Mouse (Mus musculus): Measurements from ENCODE around the gene Rhbdf1.
A peak's percentile ranks its signal among the peaks of the same experiment; 100 is the strongest.

Rhbdf1 gene

DNA sequence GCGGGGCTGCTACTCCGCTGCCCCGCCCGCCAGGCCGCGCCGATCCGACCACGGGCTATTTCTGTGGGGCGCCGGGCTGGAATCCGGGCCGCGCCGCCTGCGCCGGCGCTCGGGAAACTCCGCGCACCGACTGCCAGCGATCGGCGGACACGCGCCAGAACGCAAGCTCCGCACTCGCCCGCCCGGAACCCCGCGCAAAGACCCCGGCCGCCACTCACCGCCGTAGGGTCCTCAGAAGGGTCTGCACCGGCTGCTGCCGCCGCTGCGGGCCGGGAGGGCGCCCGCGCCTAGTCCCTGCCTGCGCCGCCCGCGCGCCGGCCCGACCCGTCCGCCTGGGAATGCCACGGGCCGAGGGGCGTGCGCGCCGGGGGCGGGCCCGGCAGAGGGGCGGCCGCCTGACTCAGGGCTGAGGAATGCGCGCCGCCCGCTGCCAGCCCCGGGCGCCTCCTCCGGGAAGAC is at the start of gene Rhbdf1:
Gene Rhbdf1 (minus strand): TSS at position 350 of the 459 bp plus-strand sequence.
- peak; percentile 83 to 89 for DNase-seq (ENCODE audit: inconsistent age in 2 of 2, low spot score in 1 of 2)

DNA sequence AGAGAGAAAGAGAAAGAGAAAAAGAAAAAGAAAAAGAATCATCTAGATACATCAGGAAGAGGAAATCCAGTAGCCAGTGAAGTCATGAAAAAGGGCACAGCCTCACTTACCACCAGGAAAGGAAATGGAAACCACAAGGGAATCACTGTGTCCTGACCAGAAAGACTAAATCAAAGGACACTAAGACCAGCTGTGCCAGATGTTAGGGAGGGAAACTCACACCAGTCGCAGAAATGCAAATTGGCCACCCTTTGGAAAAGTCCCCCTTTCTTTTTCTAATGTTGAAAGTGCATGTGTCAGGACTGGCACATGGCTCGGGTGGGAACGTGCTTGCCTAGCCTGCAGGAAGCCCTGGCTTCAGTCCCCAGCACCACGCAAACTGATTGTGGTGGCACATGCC is 49.1 kb upstream of the Rhbdf1 start:
- no peak for DNase-seq (ENCODE audit: inconsistent age in 2 of 2, low spot score in 1 of 2)

DNA sequence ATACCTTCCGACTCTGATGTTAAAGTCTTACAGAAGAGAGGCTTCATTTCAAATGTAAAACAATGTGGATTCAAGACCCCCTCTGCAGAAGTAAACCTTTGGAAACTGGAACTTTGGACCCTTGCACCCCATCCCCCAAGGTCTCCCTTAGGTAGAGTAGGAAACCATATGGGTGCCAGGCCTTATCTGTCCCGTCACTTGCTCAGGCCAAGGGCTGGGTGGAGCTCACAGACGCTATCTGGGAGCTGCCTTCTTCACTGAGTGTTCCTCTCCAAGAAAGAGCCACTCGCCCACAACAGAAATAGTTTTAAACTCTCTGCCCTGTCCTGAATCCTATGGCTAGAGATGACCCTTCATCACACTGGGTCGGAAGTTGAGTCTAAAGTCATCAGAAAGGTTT is 46.9 kb upstream of the Rhbdf1 start:
- no peak for DNase-seq (ENCODE audit: inconsistent age in 2 of 2, low spot score in 1 of 2)

DNA sequence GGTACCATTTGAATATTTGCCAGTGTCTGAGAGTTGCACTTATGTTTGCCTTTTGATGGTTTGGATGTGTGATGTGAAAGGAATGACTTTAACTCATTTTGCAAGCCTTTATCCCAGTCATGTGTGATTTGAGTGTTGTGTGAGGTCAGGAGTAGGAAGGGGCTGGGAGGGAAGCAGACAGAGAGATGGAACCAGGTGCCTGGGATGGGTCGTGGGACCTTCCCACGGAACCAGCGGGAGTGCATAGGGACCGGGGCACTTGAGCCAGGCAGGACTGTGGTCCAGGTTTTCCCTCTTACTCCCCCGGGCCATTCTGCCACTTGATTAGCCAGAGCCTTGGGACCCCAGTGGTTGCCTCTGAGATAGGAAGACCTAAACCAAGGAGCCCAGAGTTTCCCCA is 45.9 kb upstream of the Rhbdf1 start:
- no peak for DNase-seq (ENCODE audit: inconsistent age in 2 of 2, low spot score in 1 of 2)

DNA sequence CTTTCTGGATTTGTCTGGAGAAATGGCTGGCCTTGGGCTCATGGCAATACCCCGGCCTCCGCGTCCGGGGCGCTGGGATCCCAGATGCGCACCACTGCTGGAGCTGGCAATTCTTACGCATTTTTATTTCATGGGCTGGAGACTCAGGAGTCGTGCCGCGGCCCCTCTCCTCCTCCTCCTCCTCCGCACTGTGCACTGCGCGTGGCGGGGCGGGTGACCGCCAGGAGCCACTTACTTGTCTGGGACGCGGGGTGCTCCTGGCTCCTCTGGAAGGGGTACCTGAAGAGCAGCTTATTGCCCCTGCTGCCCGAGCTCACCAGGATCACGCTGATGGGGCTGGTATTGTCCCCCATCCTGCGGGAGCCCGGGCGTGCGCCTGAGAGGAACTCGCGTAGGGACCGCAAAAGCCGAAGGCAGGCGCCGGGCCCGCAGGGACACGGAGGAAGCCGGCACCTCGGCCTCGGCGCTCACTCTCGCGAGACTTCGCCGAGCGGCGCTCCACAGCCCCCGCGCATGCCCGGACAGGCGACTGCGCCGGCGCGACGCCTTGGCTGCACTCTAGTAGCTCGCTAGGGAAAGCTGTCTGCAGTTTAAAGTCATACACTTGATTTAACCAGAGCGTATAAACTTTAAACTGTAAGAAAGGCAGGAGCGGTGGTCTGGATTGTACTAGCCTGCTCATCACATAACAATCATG is 45.2 kb upstream of the Rhbdf1 start, which contains the start of gene Nprl3:
Gene Nprl3 (minus strand): TSS at position 520 of the 697 bp plus-strand sequence.
- DNase-seq (ENCODE audit: inconsistent age in 2 of 2, low spot score in 1 of 2) = peak; percentile 97 to 98

DNA sequence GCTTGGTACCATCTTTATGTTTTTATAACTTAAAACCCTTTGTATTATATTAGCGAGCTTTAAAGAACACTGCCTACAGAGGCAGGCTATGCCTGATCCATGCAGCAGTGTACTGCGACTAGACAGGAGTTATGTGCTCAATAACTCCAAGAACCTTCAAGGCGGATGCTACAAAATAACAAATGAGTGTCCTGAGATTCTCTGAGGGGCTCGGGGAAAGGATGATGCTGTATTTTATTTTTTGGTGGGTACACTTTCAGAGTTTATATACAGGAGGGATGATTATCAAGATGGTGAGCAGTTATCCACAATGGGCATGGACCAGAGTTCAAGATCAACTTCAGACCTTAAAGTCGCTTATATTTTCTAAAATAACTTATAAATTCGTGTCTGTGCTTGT is 44.7 kb upstream of the Rhbdf1 start:
- no peak for DNase-seq (ENCODE audit: inconsistent age in 2 of 2, low spot score in 1 of 2)

DNA sequence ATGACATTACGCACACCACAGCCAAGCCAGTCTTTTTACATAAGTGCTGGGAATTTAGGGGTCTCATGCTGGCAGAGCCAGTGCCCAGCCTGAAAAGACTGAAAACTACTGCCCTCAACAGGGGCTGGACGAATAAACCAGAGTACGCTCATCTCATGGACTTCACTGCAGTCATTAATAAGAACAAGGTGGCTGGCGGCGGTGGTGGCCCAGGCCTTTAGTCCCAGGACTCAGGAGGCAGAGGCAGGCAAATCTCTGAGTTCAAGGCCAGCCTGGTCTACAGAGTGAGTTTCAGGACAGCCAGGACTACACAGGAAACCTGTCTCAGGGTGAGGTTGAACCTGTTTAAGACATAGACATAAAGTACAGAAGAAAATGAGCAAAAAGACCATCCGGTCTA is 44.1 kb upstream of the Rhbdf1 start:
- DNase-seq (ENCODE audit: inconsistent age in 2 of 2, low spot score in 1 of 2) = no peak

DNA sequence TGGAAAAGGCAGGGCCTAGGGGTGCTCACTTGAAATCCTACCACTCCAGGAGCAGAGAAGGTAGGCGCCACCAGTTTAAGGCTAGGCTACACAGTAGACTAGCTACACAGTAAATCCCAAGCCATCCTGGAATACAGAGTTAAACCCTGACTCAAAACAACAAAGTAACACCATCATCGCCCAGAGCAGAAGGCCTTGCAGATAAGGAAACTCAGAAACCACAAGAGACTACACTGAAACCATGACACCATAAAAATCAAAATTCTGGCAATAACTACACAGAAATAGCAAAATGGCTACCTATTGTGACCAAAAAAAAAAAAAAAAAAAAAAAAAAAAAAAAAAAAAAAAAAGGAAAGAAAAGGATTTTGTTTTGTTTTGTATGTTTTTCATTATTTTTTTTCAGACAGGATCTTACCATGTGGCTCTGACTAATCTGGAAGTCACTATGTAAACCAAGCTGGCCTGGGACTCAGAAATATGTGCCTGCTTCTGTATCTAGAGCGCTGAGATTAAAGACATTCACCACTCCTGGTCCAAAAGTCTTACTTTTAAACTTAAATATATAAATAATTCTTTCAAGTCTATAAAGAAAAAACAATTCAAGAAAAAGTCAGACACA is 43.1 kb upstream of the Rhbdf1 start:
- no peak for DNase-seq (ENCODE audit: inconsistent age in 2 of 2, low spot score in 1 of 2)

DNA sequence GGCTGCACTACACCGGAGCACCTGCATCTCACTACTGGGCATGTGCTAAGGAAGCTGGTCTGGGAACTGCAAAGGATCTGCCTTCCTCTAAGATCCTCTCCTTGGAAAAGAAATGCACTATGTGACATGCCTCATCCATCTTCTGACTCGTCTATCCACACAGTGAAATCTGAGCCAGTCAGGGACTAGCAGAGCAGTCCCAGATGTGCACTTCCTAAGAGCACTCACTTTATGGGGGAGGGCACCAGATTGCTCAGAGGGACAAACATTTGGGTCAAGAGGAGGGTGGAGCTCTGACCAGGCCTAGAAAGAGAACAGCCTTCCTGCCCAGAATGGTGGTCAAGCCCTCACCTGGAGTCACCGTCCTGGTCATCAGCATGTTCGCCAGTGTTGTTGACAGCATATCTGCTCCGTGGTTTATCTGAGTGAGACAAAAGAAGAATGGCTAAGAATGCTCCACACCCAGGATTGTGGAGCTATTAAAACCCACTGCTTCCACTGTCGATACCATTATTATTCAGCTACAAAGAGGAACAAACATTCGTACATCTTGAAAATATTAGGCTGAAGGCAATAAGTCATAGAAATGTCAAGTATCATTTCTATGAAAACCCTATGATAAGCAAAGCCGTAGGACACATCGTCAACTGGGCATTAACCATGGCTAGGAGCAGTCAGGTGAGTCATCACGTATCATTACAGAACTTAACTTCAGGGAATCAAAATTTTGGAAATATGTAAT is 40.7 kb upstream of the Rhbdf1 start:
- DNase-seq (ENCODE audit: inconsistent age in 2 of 2, low spot score in 1 of 2) = peak in 1 of 2 experiments; percentile 65

DNA sequence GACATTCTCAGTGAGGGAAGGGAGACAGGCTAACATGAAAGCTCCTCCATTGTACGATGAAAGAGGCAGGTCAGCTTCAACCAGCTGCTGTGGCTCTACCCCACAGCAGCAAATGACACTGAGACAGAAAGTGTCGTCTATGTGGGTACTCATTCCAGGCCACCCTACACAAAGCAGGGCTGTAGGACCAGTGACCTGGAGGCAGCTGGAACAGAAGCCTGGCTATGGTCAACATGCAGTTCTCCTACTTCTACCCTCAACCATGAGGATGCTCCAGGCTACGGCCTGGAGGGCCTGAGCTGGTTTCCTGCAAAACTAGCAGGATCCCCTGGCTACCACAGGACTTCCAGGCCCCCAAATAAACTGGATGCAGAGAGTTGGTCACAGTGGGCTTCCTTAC is 34.5 kb upstream of the Rhbdf1 start:
- DNase-seq (ENCODE audit: inconsistent age in 2 of 2, low spot score in 1 of 2) = no peak

DNA sequence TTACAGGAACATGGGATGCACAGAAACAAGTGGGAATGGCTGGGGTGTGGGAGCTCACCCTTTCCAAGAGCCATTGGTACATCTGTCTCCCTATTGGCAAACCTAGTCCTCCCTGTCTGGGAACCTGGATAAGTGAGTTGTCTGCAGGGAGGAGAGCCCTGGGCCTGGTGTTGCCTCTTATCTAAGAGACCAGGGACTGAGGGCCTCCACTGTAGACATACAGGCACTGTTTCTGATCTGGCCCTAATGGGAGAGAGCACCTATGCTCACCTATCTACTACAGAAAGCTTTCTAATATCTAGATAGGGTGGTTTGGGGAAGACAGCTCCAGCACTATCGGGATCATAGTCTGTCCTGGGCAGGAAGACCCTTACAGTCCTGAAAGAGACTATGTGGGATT is 34.0 kb upstream of the Rhbdf1 start:
- no peak for DNase-seq (ENCODE audit: inconsistent age in 2 of 2, low spot score in 1 of 2)

DNA sequence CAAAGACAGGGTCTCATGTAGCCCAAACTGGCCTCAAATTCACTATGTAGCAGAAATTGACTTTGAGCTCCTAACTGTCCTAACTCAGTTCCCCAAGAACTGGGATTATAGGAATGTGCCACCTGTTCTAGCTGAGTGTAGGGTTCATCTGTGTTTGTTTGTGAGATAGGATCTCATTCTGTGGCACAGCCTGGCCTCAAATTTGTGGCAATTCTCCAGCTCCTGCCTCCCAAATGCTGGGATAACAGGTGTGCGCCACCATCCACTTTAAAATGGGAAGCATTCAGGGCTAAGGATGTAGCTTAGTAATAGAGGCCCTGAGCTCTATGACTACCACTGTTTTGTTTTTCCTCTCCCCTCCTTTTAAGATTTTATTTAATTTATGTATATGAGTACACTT is 31.0 kb upstream of the Rhbdf1 start:
- no peak for DNase-seq (ENCODE audit: inconsistent age in 2 of 2, low spot score in 1 of 2)

DNA sequence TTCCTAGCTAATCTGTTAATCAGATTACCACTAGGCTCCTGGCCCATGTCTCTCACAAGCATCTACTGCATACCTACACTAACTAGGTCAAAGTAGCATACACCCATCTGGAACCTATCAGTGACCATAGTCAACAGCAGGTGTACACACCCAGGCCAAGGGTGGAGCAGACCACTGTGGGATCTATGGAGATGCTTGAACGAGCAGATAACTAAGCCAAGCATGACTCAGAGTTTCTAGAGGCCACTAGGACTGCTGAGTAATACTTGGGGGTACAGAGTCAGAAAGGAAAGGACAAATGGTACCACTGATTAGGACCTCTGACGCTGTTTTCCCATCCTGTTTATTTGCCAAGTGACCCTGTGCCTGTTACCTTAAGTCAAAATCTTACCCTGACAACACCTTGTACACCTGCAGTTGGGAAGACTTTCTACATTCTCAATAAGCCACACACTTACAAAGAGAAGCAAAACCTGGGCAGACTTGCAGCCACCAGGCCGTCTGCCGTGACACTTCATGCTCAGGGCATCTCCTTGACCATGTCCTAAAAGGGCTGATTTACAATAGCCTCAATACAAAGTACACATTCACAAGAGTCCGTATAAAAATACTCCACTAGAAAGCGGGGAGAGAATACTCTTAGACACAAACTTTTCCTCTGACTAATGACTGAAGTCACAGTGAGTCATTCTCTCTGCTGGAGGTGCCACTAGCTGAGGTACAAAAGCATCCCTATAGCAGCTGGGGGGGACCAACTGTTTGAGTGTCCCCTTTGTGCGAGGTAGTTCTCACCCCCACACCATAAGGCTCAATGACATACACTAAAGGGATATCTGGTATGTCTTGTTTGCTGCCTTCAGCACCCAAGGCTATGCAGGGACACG is 29.0 kb upstream of the Rhbdf1 start:
- peak; percentile 47 to 69 for DNase-seq (ENCODE audit: inconsistent age in 2 of 2, low spot score in 1 of 2)

DNA sequence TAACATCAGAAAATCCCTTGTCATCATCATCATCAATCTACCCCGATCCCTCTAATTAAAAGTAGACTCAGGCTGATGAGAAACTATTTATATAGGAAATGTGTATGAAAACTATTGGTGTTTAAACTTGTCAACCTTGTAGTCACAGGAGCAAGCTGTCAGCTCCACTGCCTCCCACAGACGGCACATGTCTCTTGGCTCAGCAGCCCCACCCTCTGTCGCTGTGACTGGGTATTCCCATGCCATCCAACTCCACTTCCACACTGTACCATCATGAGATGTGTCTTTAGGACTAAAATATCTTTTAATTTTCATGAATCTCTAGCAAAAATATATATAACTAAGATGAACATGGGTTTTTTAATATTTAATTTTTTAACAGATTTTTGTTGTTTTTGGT is 26.2 kb upstream of the Rhbdf1 start:
- no peak for DNase-seq (ENCODE audit: inconsistent age in 2 of 2, low spot score in 1 of 2)

DNA sequence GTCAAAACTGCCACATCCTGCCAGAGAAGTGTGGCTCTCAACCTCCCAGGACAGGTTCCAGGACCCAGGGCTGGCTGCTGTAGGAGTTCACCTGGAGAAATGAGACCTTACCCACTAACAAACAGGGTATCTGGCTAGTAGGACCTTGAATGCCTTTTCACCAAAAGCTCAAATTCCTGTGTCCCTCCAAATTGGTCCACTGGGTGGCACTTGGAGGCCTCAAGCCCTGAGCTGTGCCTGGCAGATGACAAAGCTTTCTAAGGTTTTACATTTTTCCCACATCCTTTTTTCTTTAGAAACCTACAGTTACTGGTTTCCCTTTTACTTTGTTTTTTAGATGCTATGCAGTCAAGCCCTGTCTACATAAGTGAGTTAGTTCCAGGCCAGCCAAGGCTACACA is 25.0 kb upstream of the Rhbdf1 start:
- DNase-seq (ENCODE audit: inconsistent age in 2 of 2, low spot score in 1 of 2) = peak in 1 of 2 experiments; percentile 51

DNA sequence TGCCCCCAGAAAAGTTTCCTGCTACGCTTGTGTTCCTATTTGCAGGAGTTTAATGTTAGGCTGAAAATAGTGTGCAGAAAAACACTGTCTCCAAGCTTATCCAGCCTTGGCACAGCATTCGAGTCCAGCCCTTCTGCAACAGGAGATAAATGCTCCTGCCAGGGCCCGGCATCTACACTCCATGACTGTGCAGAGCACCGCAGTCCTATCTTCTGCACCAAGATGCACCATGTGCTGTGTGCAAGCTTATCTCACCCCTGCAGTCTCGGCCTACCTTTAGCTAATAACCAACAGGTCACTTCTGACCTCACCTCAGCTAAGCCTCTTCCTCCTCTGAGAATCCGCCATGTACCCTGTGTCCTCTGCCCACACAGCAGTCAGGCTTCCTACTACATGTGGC is 23.5 kb upstream of the Rhbdf1 start:
- DNase-seq (ENCODE audit: inconsistent age in 2 of 2, low spot score in 1 of 2) = no peak

DNA sequence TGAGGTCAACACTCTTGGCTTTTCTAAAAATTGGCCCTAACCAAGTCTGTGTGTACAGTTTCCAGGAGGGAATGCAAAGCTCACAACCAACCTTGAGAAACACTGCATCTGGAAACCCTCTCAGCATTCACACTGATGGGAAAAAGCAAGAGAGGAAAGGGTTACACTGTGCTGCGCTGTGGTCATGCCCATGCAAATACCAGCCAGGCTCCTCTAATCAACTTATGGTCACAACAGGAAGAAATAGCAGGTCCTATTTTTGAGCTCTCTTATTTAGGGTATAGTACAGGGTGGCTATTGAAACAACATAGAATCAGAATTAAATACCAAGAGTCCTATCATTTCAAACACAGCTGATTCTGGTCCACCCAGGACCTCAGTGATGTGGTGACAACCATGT is 22.5 kb upstream of the Rhbdf1 start:
- no peak for DNase-seq (ENCODE audit: inconsistent age in 2 of 2, low spot score in 1 of 2)

DNA sequence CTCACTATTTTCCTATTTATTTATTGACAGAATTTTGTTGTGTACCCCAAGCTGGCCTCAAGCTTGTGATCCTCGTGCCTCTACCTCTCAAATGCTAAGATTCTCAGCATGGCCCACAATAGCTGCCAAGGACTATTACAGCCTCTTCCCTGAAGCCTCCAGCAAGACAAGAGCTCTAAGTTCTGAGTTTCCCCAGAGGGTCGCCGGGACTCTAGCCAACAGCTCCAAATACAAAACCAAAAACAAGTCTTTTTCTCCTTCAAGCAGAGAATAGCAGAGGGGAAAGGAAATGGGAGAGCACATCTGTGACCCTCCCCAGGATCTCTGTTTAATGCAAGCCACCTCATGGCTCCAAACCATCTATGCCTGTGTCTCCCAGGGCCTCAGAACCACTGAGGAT is 22.0 kb upstream of the Rhbdf1 start:
- DNase-seq (ENCODE audit: inconsistent age in 2 of 2, low spot score in 1 of 2) = no peak

DNA sequence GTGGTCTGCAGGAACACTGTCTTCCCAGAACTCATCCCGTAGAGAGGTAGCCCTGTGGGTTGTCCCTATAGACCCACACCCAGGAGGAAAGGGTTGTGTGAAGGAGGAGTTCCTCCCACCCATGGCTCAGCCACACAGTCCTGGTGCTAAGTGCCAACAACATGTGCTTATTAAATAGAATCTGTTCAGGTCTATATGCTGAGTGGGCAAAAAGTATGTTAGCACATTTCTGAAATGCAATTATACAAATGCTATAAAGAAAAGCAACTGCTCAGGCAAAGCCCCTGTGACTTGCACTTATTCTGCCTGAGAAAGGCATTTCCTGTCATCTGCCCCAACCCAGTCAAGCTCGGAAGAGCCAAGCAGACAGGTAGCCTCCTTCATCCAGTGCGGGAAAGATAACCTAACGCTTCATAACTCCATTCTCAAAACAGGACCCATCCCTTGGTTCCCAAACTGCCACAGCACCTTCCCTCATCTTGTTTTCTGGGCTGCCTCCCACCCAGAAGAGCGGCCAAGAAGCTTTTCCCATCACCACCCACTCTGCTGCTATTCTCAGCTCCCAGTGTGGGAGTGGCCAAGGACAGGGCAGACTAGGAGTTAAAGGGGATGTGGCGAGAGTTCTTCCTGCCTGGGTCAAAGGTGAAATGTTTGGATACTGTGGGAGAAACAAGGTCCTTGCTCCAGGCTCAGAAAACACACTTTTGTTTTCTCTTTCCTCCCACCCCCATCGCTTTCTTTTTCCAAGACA is 21.3 kb upstream of the Rhbdf1 start:
- peak in 1 of 2 experiments; percentile 36 for DNase-seq (ENCODE audit: inconsistent age in 2 of 2, low spot score in 1 of 2)

DNA sequence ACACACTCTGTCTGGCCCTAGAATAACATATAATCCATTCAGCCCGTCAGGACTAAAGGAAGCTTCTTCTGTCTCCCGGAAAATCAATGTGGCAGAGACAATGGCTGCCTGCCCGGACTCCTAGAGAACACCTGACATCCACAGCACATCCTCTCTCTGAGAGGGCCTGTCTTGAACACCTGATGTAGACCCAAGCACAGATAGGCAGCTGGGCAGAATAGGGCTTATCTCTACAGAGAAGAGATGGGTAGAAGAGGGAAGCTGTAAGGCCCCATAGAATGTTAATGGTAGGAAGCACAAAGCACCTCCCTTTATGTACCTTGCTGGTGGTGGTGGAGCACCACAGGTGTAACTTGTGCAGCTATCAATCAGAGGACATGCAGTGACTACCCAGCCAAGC is 20.1 kb upstream of the Rhbdf1 start:
- no peak for DNase-seq (ENCODE audit: inconsistent age in 2 of 2, low spot score in 1 of 2)

All from adrenal gland, adult (tissue).